Mouse (Mus musculus): ENCODE data around the gene Eml1. TPM values are rescaled to one million over a fixed set of nuclear protein-coding genes. Genes with fewer than 3 reads are reported as not detected.

Eml1 gene
- total RNA-seq, 2 experiments from 2014 or later = 74.3 to 87.1 TPM

- DNase-seq = peak in 1 of 2 experiments; percentile 56
Observed at GRCm38 (mm10) chr12:108529214-108529613, 158.5 kb downstream of the Eml1 start.

GRCm38 (mm10) chr12:108534484-108534883, 163.7 kb downstream of the Eml1 start:
- intact Hi-C loops (cut with DNase I) = no loop called here
- DNase-seq = no peak

More at GRCm38 (mm10) chr12:108529214-108529613, 158.5 kb downstream of the Eml1 start:
- intact Hi-C loops (cut with DNase I) = no loop called here

- intact Hi-C loops (cut with DNase I) = no loop called here
- DNase-seq = no peak
Observed at GRCm38 (mm10) chr12:108536461-108536860, 165.7 kb downstream of the Eml1 start.

GRCm38 (mm10) chr12:108541088-108541487, 170.3 kb downstream of the Eml1 start:
- peak in 1 of 2 experiments; percentile 43 for DNase-seq
- intact Hi-C loops (cut with DNase I) = loop anchor here (5.0 kb wide), 1 partner anchor 216 kb away; no protein-coding TSS in a partner anchor

GRCm38 (mm10) chr12:108546508-108547153, 175.9 kb downstream of the Eml1 start:
- intact Hi-C loops (cut with DNase I) = no loop called here
- no peak for DNase-seq

- DNase-seq = no peak
- intact Hi-C loops (cut with DNase I) = no loop called here
Observed at GRCm38 (mm10) chr12:108547251-108547875, 176.6 kb downstream of the Eml1 start.

GRCm38 (mm10) chr12:108551731-108552130, 181.0 kb downstream of the Eml1 start:
- intact Hi-C loops (cut with DNase I) = no loop called here
- no peak for DNase-seq

GRCm38 (mm10) chr12:108553079-108553478, 182.3 kb downstream of the Eml1 start:
- intact Hi-C loops (cut with DNase I) = no loop called here
- DNase-seq = peak; percentile 23 to 26

- intact Hi-C loops (cut with DNase I) = no loop called here
- DNase-seq = peak; percentile 79 to 82
Observed at GRCm38 (mm10) chr12:108554120-108554841, 183.5 kb downstream of the Eml1 start, which contains the start of gene Evl. Evl (plus strand) TSS chr12:108554720.

- peak; percentile 37 to 61 for DNase-seq
- intact Hi-C loops (cut with DNase I) = loop anchor here (5.0 kb wide), 2 partner anchors 97 to 202 kb away; no protein-coding TSS in a partner anchor
Observed at GRCm38 (mm10) chr12:108554861-108555556, 184.3 kb downstream of the Eml1 start.

- intact Hi-C loops (cut with DNase I) = loop anchor here (5.0 kb wide), 2 partner anchors 94 to 199 kb away; no protein-coding TSS in a partner anchor
- DNase-seq = no peak
Observed at GRCm38 (mm10) chr12:108558194-108558593, 187.4 kb downstream of the Eml1 start.

GRCm38 (mm10) chr12:108563238-108563637, 192.5 kb downstream of the Eml1 start:
- intact Hi-C loops (cut with DNase I) = no loop called here

GRCm38 (mm10) chr12:108564910-108565506, 194.3 kb downstream of the Eml1 start:
- DNase-seq = no peak
- intact Hi-C loops (cut with DNase I) = no loop called here

More at GRCm38 (mm10) chr12:108563238-108563637, 192.5 kb downstream of the Eml1 start:
- DNase-seq = no peak

GRCm38 (mm10) chr12:108579156-108579871, 208.6 kb downstream of the Eml1 start:
- DNase-seq = no peak
- intact Hi-C loops (cut with DNase I) = no loop called here

- DNase-seq = no peak
- intact Hi-C loops (cut with DNase I) = no loop called here
Observed at GRCm38 (mm10) chr12:108583775-108584174, 213.0 kb downstream of the Eml1 start.

All from heart, postnatal 36 days (tissue).